Mouse (Mus musculus): ENCODE data around the gene Agap3. TPM values are rescaled to one million over a fixed set of nuclear protein-coding genes. Genes with fewer than 3 reads are reported as not detected.
A peak's percentile ranks its signal among the peaks of the same experiment; 100 is the strongest.

Gene Agap3
- total RNA-seq (2021) = 100 to 1,000 TPM; 651 to 655 TPM
- long read RNA-seq, experiment 1, transcript Agap3-204 (9 exons, 1,061 nt) = major isoform, 126 of 351 reads
- long read RNA-seq, experiment 1, partial matches to known transcripts = 33 of 351 reads
- long read RNA-seq, experiment 1, other reads (novel, unspliced or antisense) = 187 of 351 reads
- long read RNA-seq, experiment 2, transcript Agap3-204 (9 exons, 1,061 nt) = major isoform, 175 of 517 reads
- long read RNA-seq, experiment 2, partial matches to known transcripts = 61 of 517 reads
- long read RNA-seq, experiment 2, other reads (novel, unspliced or antisense) = 278 of 517 reads

DNA sequence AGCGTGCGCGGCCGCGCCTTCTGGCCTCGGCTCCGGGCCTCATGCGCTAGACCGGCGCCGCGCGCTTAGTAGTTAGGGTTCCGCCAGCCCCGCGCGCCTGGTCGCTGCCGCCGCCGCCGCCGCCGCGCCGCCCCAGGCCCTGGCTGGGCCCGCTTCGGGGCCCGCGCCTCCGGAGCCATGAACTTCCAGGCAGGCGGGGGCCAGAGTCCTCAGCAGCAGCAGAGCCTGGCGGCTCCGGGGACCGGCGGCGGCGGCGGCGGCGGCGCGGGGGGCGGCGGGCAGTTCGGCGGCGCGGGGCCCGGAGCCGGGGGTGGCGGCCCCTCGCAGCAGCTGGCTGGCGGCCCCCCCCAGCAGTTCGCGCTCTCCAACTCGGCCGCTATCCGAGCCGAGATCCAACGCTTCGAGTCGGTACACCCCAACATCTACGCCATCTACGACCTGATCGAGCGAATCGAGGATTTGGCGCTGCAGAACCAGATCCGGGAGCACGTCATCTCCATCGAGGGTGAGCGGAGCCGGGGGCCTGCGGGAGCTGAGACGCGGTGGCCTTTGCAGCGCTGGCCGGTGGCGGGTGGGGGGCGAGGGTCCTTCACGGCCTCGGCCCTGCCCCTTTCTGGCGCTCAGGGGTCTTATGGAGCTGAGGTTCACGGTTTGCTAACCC lies at the start of gene Agap3:
Gene Agap3 (plus strand): TSS at position 148 of the 661 bp plus-strand sequence.
- DNase-seq (ENCODE audit: low spot score in 2 of 2) = no peak
- TF ChIP-seq CTCF (conservative IDR thresholded peaks at IDR 0.05) = no peak

GRCm38 (mm10) chr5:24404594-24405360 lies 47.2 kb upstream of the Agap3 start:
- no peak overlapping the region for H3K4me3 ChIP-seq
- no peak for TF ChIP-seq CTCF (conservative IDR thresholded peaks at IDR 0.05)

More for the DNA sequence above, at the start of gene Agap3:
- peak within 1 kb of the TSS; percentile 91 for H3K4me3 ChIP-seq
- H3K27ac ChIP-seq = peak within 1 kb of the TSS; percentile 96

GRCm38 (mm10) chr5:24405389-24405876 lies 46.5 kb upstream of the Agap3 start:
- H3K27ac ChIP-seq = peak overlapping the region; percentile 62
- TF ChIP-seq CTCF (conservative IDR thresholded peaks at IDR 0.05) = no peak

More at GRCm38 (mm10) chr5:24404594-24405360, 47.2 kb upstream of the Agap3 start:
- H3K27ac ChIP-seq = peak overlapping the region; percentile 62
- DNase-seq (ENCODE audit: low spot score in 2 of 2) = peak in 1 of 2 experiments; percentile 39

GRCm38 (mm10) chr5:24408651-24409050 lies 43.3 kb upstream of the Agap3 start:
- DNase-seq (ENCODE audit: low spot score in 2 of 2) = no peak
- H3K4me3 ChIP-seq = no peak overlapping the region
- no peak for TF ChIP-seq CTCF (conservative IDR thresholded peaks at IDR 0.05)
- H3K27ac ChIP-seq = peak overlapping the region; percentile 19; the same call in 1 of the 2 replicates

More at GRCm38 (mm10) chr5:24405389-24405876, 46.5 kb upstream of the Agap3 start:
- DNase-seq (ENCODE audit: low spot score in 2 of 2) = no peak
- H3K4me3 ChIP-seq = no peak overlapping the region

DNA sequence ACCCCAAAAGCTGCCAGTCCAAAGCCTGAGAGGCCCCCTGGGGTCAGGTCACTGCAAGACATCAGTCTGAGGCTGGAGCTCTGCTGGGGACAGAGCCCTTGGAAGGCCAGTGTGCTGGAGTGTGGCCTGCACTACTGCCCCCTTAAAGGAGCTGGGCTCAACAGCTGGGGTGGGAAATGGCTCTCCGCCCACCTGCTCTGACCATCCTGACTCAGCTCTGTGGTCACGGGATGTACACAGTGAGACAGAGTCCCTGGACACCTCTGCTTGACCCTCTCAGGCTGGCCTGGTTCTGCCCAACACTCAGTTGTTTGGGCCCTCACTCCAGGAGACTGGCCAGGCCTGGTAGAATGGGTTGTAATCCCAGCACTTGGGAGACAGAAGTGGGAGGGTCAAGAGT lies 42.5 kb upstream of the Agap3 start:
- H3K4me3 ChIP-seq = no peak overlapping the region
- no peak for TF ChIP-seq CTCF (conservative IDR thresholded peaks at IDR 0.05)
- peak overlapping the region; percentile 19; the same call in 1 of the 2 replicates for H3K27ac ChIP-seq
- no peak for DNase-seq (ENCODE audit: low spot score in 2 of 2)

GRCm38 (mm10) chr5:24412063-24412462 lies 39.9 kb upstream of the Agap3 start:
- H3K27ac ChIP-seq = no peak overlapping the region
- TF ChIP-seq CTCF (conservative IDR thresholded peaks at IDR 0.05) = no peak
- no peak for DNase-seq (ENCODE audit: low spot score in 2 of 2)
- H3K4me3 ChIP-seq = no peak overlapping the region

DNA sequence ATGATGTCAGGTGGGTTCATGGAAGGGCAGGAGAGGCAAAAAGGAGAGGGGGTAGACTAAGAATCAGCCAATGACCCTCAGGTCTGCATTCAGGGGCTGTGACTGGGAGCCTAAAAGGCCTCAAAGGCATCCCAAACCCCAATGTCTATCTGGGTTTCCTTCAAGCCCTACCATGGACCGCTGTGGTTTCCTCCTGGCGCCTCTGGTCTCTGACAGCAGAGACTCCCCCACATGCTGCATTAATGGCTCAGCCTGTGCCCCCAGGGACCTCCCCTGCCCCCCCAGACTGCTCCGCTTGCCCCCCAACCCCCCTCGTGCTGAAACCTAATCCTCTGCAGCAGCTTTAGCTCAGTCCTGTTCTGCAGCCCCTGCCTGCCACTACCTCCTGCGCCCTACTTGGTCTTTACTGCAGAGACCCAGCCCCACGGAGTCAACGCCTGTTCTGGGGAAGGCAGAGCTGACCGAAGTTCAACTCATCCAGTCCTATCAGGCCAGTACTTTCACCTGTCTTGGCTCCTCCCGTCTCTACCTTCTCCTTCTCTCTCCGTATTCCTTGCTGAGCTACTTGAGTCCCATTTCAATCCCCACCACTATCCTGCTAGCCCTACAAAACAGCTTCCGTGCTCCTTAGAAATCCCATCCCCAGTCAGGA lies 38.8 kb upstream of the Agap3 start, which contains the start of gene Asic3:
Gene Asic3 (plus strand): TSS at position 351 of the 652 bp plus-strand sequence.
- no peak for DNase-seq (ENCODE audit: low spot score in 2 of 2)
- no peak within 1 kb of the TSS for H3K4me3 ChIP-seq
- no peak within 1 kb of the TSS for H3K27ac ChIP-seq
- TF ChIP-seq CTCF (conservative IDR thresholded peaks at IDR 0.05) = no peak

DNA sequence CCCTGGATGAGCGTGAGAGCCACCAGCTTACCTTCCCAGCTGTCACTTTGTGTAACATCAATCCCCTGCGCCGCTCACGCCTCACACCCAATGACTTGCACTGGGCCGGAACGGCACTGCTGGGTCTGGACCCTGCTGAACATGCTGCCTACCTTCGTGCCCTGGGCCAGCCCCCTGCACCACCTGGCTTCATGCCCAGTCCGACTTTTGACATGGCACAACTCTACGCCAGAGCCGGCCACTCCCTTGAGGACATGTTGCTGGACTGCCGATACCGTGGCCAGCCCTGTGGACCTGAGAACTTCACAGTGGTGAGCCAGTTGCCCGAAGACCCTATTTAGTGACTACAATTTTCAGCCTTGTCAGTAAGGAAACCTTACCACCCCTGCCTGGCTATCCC lies 38.0 kb upstream of the Agap3 start:
- TF ChIP-seq CTCF (conservative IDR thresholded peaks at IDR 0.05) = no peak
- no peak for DNase-seq (ENCODE audit: low spot score in 2 of 2)
- Histone ChIP-seq H3K27ac (no peak overlapping the region), H3K4me3 (no peak overlapping the region)

GRCm38 (mm10) chr5:24416222-24416736 lies 35.7 kb upstream of the Agap3 start:
- peak; percentile 86 for TF ChIP-seq CTCF (conservative IDR thresholded peaks at IDR 0.05)
- H3K4me3 ChIP-seq = peak overlapping the region; percentile 24; the same call in 1 of the 2 replicates
- peak overlapping the region; percentile 21; the same call in 1 of the 2 replicates for H3K27ac ChIP-seq
- DNase-seq (ENCODE audit: low spot score in 2 of 2) = peak; percentile 74 to 78

- TF ChIP-seq CTCF (conservative IDR thresholded peaks at IDR 0.05) = no peak
- Histone ChIP-seq H3K4me3 (no peak overlapping the region), H3K27ac (no peak overlapping the region)
- DNase-seq (ENCODE audit: low spot score in 2 of 2) = no peak
Measured at GRCm38 (mm10) chr5:24417587-24417986, 34.4 kb upstream of the Agap3 start.

- Histone ChIP-seq H3K4me3 (no peak overlapping the region), H3K27ac (no peak overlapping the region)
- no peak for TF ChIP-seq CTCF (conservative IDR thresholded peaks at IDR 0.05)
- DNase-seq (ENCODE audit: low spot score in 2 of 2) = no peak
Measured at GRCm38 (mm10) chr5:24420381-24420780, 31.6 kb upstream of the Agap3 start.

Data from layer of hippocampus, adult 2 months (tissue).